Mouse (Mus musculus) fibroblast of lung, adult 2 months (primary cell): ENCODE results near the gene Acvr1.

Source experiments
- DNase-seq: peaks from one replicate; pipeline ENCODE4 v3.0.0-alpha.2; 2011; ENCODE audit warnings: low read depth

Gene Acvr1

DNA sequence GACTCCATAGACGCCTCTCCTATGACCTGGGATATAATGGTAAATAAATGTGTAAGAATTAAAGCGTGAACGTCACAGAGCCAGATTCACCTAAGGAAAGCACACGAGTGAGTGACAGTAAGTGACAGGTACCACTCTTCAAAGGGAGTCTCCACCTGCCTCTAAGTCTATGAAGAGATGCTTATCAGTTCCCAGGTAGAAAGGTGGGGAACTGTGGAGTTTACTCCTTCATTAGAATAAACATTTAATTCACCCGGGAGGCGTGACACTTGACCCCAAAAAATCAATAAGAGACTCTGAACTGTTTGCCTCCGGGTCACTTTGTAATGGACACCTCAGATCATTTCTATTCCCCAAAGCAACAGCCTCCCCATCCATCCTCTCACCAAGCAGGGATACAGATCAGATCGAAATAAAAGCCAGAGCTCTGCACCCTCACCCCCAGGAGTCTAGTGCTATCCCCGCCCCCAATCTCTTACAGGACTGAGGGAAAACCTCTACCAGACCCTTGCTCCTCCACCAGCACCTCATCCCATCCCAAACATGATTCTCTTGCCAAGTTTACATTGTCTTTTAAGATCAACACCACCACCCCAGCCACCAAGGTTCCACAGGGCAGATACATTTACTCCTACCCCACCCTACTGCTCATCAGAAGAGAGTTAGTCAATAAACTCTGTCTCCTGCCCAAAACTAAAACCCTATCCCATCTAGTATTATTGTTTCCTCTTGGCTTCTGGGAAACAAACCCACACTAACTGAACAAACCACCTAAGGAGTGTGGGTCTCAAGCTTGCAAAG, 9.7 kb downstream of the Acvr1 start:
- DNase-seq, result no peak

DNA sequence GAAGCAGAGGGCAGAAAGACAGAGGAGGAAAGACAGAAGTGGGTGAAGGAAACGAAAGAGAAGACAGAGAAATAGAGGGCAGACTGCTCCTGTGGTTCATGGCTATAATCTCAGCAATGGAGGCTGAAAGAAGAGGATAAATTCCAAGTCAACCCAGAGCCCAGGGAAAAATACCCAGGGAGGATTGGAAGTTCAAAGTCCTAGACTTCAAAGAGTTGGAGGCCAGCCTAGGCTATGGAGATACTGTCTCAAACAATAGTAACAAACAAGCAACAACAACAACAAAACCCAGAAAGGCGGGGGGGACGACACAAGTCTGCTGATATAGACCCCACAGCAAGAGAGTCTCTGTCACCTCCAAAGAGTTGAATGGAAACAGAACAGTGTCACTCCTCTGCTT, 14.7 kb downstream of the Acvr1 start:
- DNase-seq, result no peak

DNA sequence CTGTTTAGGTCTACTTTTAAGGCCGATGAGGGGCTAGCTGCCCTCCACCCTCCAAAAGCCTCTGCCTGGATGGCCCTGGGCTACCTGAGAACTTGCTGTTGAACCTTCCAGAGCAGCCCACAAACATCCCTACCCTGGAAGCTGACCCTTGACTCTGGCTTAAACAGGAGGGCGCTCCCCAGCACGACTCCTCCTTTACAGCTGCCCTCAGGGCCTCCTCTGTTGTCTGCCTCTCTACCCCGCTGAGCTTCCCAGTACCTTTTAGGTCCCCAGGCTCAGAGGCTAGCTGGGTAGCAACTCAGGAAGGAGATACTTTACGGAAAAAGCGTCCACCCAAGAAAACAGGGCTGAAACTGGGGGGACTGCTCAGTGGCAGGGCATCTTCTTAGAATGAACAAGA, 15.1 kb downstream of the Acvr1 start:
- DNase-seq, result no peak

DNA sequence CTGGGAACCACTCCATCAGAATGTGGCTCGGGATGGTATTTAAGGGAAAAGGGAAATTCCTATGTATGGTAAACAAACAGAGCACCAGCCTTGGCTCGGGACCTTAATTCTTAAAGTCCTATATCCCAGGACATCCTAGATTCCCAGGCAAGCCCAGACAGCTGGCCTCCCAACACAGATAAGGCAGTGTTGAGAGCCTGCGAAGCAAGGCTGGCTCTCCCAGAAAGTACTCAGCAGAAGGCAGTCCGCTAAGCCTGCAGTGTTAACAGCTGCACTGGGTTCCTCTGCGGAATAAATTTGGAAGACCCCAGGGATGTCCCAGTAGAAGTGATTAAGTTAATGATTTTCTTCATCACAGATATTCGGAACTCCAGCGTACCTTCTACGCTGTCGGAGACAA, 16.5 kb downstream of the Acvr1 start:
- DNase-seq, result no peak

DNA sequence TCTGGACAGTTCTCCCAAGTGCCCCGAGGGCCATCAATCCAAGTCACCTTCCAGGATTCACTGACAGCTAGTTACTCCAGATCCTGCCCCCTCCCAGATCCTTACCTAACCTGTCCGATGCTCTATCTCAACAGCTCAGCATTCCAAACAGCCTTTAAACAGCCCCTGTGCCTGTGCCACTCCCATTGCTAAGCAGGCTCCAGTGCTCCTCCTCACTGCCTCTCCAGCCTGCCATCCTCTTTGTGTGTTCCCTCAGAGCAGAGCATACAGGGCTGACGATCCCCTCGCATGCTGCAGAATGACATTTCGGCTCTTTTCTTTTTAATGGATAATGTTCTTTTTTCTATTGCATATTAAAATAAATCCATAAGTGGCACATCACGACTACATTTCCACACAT, 17.0 kb downstream of the Acvr1 start:
- no peak for DNase-seq

DNA sequence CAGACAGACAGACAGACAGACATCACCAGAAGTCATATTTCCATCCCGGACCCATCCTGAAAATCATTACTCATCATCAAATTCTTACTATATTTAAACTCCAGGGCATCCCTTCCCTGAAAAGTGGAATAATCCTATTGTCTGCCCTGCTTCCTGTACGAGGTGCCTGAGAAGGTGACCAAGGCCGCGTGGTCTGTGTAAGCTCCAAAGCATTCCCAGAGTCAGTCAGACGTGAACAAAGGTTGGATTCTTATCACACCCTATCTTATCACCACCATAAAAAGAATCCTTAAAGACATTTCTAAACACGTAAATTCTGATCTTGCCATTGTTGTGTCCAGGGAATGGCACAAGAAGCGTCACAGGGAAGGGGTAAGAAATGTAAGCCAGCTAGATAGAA, 18.0 kb downstream of the Acvr1 start:
- no peak for DNase-seq

DNA sequence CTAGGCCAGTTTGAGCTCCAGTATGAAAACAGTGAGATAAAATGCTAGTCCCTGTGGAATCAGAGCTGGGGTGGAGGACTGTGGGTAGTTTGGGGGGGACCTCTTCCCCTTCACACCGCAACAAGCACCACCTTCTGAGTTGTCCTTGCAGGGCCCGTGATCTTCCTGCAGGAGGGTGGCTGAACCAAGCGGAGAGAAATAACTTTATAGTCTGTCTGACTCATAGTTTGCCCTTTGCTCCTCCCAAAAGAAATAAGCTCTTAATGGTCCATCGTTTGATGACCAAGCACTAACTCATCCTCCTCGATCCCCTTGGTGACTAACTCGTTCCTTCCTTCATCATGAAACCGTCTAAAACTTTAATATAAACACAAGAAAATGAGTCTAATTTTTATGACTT, 20.7 kb downstream of the Acvr1 start:
- no peak for DNase-seq

DNA sequence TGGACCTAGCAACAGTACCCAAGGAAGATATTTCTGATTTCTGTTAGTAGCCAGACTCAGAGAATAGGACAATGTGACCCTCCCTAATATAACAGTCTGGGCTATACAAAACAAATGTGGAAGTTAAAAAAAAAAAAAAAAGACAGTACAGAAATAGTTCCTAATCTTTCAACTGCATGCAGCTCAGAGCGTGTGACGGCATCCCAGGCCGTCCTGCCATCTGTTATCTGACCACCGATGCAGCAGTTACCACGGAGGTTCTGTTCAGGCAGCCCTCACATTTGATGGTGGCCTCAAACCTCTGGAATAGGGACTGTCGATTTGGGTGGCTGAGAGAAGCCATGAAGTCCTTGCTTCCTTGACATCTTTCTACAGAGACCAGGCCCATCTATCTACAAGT, 22.6 kb downstream of the Acvr1 start:
- DNase-seq, result no peak

DNA sequence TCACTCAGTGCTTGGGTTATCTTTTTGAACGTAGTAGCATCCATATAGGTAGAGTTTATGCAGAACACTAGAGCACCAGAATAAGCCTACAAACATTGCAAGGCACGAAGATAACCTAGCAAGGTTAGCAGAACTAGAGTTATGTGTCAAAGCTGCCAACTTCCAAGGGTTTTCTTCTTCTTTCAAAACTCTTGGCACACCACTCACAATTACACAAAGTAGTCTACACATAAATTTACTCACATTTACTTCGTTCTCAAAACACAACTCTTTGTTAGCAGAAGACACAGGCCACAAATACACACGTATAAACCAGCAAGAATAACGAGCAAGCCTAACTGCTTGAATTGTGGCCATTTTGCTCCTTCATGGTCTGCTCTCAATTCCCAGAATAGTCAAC, 23.7 kb downstream of the Acvr1 start:
- no peak for DNase-seq

DNA sequence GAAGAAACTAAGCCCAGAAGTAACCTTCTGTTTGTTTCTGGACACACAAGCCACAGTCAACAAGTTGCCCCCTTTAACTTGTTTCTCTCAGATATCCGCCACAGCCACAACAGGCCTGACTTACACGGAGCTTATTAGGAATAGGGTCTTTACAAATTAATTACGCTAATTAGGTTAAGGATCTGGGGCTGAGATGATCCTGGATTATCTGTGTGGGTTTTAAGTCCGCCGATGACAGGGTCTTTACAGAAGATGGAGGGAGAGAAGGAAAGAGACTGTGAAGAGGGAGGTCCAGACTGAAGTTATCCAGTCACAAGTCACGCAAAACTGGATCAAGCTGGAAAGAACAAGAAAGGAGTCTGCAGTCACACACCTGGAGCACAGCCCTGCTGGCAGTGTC, 28.8 kb downstream of the Acvr1 start:
- no peak for DNase-seq

DNA sequence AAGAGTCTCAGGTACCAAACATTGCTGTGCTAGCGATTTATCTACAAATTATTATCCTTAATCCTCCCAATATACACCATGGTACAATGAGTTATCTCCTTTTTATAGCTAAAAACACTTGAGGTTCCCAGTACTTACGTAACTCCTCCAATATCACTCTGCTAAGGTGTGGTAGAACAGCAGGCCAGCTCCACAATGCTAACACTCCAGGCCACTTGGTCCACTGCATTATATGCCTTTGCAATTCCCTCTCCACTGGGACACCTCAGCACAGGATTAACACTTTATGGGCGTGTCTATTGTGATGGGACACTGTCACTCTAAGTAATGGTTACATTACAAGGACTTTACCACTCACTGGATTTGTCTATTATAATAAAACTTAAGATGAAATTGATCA, 30.2 kb downstream of the Acvr1 start:
- no peak for DNase-seq

DNA sequence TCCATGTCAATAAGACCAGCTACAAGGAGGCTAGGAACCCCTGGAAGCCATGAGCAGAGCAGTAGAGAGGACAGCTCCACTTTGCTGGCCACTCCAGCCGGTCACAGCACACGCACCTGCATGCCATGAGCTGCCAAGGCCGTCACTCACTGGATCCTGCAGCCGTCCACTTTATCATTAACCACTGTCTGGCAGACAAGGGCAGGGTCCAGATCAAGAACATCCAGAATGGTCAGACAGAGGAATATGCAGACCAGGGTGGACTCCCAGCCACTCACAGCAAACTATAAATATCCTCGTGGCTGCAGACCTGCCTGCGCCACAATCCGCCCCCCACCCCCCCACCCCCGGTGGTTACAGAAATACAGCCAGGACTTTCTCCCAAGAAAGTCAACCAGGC, 31.7 kb downstream of the Acvr1 start:
- no peak for DNase-seq

DNA sequence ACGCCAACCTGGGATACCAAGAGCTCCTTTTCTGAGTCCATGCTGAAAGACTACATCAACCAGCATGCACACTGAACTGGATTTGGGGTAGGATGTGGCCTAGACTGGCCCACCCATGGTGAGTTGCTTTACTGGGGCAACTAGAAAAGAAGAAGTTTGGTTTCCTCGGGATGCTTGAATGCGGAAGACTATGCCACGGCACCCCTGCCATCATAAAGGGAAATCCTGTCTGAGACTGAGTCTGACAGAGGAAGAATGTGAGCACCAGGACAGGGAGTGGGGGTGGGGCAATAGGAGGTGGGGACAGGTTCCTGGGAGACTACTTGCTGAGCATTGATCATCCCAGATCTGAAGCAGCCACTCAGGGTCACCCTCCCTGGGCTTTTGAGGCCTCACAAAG, 32.6 kb downstream of the Acvr1 start:
- DNase-seq, result no peak

DNA sequence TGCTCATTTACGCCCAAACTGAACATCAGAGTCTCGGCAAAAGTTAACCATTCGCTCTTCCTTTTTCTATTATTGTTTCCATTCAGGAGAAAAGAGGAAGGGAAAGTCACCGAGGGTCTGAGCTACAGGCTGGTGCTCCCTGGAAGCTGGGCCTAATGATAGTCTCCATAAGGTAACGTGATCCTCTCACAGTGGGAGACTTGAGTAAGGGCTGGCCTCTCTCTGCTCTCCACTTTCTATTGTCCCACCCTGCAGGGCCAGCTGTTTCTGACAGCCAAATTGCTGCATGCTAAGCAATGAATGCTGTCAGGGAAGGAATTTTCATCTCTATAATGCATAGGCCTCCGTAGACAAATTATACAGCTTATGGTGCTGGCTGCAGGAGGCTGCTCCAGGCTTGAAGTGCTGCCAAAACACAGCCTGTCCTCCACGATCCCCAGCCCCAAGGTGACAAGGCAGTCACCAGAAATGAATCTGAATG, 33.4 kb downstream of the Acvr1 start:
- DNase-seq, result no peak

DNA sequence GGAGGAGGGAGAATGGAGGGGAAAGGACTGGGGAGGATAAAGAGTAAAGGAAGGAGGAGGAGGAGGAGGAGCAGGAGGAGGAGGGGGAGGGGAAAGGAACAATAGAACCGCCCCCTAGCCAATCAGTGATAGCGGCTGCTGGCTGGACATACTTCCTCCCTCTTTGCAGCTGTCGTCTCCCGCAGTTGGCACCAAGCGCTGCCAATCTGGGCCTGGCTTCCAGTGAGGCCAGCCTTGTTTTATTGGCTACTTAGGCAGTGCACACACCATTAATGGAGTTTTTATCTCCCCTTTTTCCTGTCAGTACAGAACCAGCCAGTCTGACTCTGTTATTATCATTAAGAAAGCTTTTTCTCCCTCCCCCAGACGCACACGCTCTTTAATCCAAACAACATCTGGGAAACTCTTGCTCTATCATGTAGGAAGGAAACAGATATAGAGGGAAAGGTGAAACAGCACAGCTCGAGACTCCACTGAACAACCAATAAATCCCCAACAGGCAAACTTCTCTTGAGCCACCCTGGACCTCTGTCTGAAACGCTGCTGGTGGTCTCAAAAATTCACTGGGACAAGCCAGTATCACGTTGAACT, 34.6 kb downstream of the Acvr1 start:
- DNase-seq, result peak; percentile 72

DNA sequence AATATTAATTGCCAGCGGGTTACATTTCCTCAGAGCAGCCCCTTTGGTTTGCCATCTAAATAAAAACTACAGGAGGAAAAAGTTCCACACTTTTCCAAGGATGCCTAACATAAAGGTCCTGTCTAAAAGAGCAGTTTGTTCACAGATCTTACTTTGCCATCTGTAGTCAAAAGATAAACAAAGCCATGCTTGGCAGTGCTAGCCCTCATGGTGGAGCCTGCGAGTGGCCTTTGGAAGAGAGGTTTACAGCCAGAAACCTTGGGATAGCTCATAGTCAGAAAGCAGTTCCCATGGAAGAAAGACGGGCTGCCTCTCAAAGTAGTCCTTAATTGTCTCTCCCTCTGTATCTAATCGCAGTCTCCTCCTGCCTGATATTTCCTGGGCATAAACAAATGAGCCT, 36.4 kb downstream of the Acvr1 start:
- DNase-seq, result no peak

DNA sequence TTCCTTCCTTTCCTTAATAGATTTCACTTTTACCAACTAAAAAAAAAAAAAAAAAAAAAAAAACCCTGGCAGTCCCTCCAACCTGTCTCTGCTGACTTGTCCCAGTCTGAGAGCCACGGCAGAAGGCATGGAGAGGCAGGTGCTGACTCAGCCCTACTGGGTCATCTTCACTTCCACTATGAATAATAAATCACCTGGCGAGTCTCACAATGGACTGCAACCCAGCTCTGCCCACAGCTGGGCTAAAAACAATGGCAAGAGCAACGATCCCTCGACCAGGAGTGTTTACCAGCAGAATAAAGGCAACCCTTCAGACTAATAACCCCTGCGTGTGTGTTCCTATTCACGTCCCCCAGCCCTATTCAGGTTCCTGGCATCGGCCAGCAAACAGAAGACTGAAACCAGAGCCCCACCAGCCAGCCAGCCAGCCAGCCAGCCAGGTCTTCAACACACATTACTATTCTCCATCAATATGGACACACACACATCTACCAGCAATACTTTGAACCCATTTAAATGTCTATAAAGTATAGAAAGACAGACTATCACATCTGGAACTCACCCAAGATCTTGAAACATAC, 37.0 kb downstream of the Acvr1 start:
- no peak for DNase-seq

DNA sequence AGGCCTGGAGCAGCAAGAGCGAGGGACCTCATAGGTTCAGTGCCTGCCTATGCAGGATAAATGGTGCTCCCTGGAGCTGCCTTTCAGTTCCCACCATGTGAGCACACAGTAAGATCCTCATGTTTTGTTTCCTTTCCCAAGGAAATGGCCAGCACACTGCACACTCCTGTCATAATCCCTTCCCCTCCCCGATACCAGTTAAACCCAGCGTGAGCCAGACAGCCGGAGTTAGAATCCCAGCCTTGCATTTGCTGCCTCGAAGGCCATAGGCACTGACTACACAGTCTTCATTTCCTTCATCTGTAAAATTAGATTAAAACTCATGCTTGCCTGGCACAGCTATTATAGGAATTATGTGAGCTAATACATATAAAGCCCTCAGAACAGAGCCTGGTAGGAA, 37.6 kb downstream of the Acvr1 start:
- DNase-seq, result no peak

DNA sequence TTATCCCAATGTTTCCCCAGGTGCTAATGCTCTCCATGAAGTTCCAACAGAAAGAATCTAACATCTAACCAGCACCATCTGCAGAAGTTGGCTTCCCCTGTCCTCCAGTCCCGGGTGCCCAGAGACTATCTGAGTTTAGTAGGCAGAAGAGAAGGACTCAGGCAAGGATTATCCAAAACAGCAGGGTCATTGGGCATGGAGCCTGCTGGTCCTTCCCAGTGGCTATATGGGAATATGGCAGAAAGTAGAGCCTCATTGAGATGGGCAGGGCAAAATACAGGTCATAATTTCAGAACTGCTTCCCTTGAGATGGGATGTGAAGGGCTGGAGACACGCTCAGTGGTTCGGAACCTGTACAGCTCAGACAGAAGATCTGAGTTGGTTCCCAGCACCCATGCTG, 39.2 kb downstream of the Acvr1 start:
- DNase-seq, result no peak

DNA sequence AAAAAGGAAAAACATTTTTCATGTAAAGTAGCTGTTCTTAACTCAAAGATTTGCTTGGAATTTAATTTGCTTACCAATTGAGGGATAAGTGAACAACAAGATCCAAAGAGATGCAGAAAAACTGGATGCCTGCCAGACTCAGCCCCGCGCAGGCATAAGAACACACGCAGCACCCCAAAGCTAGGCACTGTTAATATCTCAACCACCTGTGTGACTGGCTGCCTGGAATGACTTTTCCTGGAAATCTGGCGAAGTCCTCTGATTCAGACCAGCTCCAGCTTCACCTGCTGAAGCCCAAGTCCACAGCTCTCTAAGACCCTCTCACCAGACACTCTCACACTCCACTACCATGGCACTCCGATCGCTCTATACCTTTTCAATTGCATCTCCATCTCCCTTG, 42.6 kb downstream of the Acvr1 start:
- DNase-seq, result no peak

DNA sequence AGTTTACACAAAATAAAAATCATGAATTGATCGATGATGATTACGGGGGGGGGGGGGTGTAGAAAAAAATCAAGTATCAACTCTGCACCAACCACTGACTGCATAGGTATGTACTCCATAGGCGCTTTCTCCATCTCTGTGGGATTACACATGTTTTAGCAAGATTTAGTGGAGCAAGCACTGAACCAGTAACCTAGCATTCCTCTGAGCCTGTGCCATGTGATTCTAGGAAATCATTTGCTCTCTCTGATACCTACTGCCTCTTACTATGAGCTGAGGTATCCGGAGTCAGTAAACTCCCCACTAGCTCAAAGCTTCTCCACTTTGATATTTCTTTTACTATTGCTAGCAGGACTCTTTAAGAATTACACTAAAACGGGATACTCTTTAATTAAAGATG, 43.1 kb downstream of the Acvr1 start:
- DNase-seq, result no peak

DNA sequence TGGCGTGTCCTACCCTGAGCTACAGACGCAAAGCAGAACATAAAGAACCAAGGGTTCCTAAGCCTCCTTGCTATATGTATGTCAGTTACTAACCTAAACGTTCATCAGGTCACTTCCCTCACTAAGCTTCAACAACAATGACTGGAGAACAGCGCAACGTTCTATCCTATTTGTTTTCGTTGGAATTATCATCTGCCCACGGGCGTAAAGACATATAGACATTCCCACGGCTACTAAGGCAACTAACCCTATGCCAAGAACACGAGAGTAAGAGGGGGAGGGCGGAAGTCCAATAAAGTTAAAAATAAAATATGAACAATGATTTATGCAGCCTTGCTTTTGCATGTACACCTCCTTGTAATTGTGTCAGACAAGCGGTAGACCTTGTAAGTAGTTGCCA, 43.9 kb downstream of the Acvr1 start:
- no peak for DNase-seq

DNA sequence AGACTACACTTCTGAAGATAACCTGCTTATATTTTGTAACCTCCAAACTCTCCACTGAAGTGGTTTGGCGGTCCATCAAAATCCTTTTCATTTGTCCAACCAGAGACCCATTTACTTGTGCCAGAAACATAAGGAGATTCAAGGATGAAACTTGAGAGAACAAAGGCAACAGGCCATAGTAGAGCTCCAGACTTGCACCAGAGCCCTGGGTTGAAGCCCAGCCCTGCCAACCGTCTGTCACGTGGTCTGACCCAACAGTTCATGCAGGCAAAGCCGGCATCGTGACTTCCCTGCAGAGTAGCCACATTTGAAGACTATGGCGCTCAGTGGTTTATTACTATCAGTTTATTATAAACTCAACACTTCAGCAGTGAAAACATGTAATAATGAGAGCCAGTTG, 45.3 kb downstream of the Acvr1 start:
- no peak for DNase-seq

DNA sequence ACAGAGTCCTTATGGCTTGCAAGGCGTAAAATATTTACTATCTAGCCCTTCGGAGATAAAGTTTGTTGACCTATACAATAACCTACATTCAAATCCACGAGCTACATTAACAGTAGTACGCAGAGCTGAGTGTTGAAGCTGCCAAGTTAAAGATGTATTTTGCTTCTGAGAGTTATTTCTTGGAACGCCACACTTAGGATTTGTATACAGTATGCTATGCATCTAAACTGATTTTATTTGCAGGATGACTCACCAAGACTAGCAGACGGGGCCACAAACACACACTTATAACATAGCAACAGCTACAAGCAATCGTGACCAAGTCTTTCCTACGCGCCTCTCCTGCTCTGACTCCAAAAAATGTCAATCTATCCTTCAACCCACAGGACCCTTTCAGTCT, 46.2 kb downstream of the Acvr1 start:
- DNase-seq, result no peak
